Mouse (Mus musculus): Measurements from ENCODE around the gene Thnsl2. TPM values are rescaled to one million over a fixed set of nuclear protein-coding genes. Genes with fewer than 3 reads are reported as not detected.

Gene Thnsl2
- polyA plus RNA-seq, 1 experiment from 2014 or later: 99.3 TPM

DNA sequence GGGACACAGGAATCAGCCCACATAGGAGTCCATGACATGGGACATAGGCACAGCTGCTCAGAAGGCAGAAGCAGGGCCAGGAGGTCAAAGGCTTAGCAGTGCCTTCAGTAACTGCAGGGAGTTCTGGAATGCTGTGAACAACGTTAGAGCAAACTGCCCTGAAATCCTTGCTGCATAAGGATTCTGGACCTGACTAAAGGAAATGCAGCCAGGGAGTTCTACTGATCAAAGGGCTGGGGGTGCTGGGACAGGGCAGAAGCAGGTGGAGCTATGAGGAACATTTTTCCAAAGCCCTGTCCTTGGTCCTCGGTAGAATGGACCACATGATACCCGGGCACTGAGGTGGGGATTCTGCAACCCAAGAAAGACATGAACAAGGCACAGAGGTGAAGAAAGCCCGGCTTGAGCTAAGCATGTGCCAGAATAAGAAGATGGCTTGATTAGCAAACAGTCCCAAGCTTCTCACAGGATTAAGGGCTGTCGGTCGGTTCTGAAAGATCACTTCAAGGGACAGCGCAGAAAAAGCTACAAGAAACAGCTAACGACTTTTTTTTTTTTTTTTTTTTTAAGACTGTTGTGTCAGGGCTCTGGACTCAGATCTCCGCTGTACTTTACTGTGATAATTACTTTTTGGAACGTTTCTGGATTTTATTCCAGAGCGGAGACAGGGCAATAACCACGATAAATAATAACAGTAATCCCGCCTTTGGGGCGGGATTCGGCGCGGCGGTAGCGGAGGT, 915 bp downstream of the Thnsl2 start:
- H3K36me3 ChIP-seq (ENCODE audit: insufficient read depth, low read length): no peaks in the 10 kb centered on the region
- 0 out of 2 replicates have a peak, but pooled peaks cover 3% of the 10 kb centered on the region for H3K9me3 ChIP-seq (replicated peaks; ENCODE audit: low read length)
- TF ChIP-seq CTCF (IDR thresholded peaks at IDR 0.05; ENCODE audit: low read depth): no peak
- H3K9ac ChIP-seq (ENCODE audit: low read depth, low read length): peak overlapping the region; percentile 84
- DNase-seq (ENCODE audit: low spot score): no peak
- WGBS: under 1% methylated on average over 19 of the region's 19 CpGs
- H3K4me3 ChIP-seq (replicated peaks; ENCODE audit: low read depth, low read length): peak overlapping the region; percentile 54
- no peak for ATAC-seq (replicated peaks; ENCODE audit: low FRiP score, low read depth)
- peak overlapping the region; percentile 93 for H3K27ac ChIP-seq
- H3K4me2 ChIP-seq (ENCODE audit: low read length): peak overlapping the region; percentile 83
- H3K4me1 ChIP-seq (replicated peaks; ENCODE audit: insufficient read depth, low read length): no peaks in the 10 kb centered on the region
- H3K27me3 ChIP-seq (ENCODE audit: insufficient read depth, low read length): no peaks in the 10 kb centered on the region

DNA sequence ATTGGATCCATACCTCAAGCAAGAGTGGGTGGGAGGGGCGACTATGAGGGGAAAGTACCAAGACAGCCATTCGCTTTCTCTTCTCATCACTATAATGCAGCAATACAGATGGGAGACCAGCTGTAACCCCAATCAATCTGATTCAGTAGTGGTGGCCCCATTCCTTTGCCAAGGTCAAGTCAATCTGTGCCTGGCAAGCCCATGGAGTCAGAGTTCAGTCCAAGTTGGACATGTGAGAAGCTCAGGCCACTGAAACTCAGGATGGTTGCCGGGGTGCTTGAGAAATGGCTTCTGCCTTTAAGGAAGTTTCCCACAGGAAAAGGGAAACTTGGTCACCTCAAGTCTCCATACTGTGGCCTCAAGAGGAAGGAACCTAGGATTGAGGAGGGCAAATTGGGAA, 9.2 kb downstream of the Thnsl2 start:
- TF ChIP-seq CTCF (IDR thresholded peaks at IDR 0.05; ENCODE audit: low read depth): no peak
- H3K27me3 ChIP-seq (ENCODE audit: insufficient read depth, low read length): no peaks in the 10 kb centered on the region
- no peaks in the 10 kb centered on the region for H3K9me3 ChIP-seq (replicated peaks; ENCODE audit: low read length)
- no peak for DNase-seq (ENCODE audit: low spot score)
- H3K4me2 ChIP-seq (ENCODE audit: low read length): no peak overlapping the region
- H3K36me3 ChIP-seq (ENCODE audit: insufficient read depth, low read length): no peaks in the 10 kb centered on the region
- no peak for ATAC-seq (replicated peaks; ENCODE audit: low FRiP score, low read depth)
- no peak overlapping the region for H3K4me3 ChIP-seq (replicated peaks; ENCODE audit: low read depth, low read length)
- WGBS: 85% methylated on average over 3 of the region's 3 CpGs
- no peak overlapping the region for H3K9ac ChIP-seq (ENCODE audit: low read depth, low read length)
- H3K27ac ChIP-seq: no peak overlapping the region
- H3K4me1 ChIP-seq (replicated peaks; ENCODE audit: insufficient read depth, low read length): no peaks in the 10 kb centered on the region

DNA sequence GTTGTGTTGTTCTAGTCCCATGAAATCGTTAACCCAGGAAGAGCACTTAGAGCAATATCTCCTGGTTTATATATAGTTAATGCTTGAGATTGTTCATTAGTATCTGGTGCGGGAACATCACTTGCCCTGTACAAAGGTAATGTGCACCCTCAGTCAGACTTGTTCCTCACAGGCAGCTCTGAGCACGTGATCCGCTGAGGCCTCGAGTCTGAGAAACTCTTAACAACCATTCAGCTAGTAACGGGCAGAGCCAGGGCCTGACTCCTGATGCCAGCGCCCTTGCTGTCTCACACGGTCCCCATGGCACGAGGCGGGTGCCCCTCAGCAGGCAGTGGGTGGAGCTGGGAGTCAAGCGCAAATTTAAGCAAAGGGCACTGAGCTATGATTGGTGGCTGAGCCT, 10.7 kb downstream of the Thnsl2 start:
- 84% methylated on average over 11 of the region's 11 CpGs for WGBS
- Histone ChIP-seq H3K4me2 (ENCODE audit: low read length) (no peak overlapping the region), H3K27ac (no peak overlapping the region), H3K4me3 (replicated peaks; ENCODE audit: low read depth, low read length) (no peak overlapping the region), H3K9me3 (replicated peaks; ENCODE audit: low read length) (no peaks in the 10 kb centered on the region), H3K36me3 (ENCODE audit: insufficient read depth, low read length) (no peaks in the 10 kb centered on the region), H3K9ac (ENCODE audit: low read depth, low read length) (no peak overlapping the region), H3K4me1 (replicated peaks; ENCODE audit: insufficient read depth, low read length) (no peaks in the 10 kb centered on the region), H3K27me3 (ENCODE audit: insufficient read depth, low read length) (no peaks in the 10 kb centered on the region)
- TF ChIP-seq CTCF (IDR thresholded peaks at IDR 0.05; ENCODE audit: low read depth): no peak
- ATAC-seq (replicated peaks; ENCODE audit: low FRiP score, low read depth) (no peak; the same call in 1 of the 2 replicates), DNase-seq (ENCODE audit: low spot score) (no peak)

- no peak overlapping the region for H3K9ac ChIP-seq (ENCODE audit: low read depth, low read length)
- no peaks in the 10 kb centered on the region for H3K4me1 ChIP-seq (replicated peaks; ENCODE audit: insufficient read depth, low read length)
- DNase-seq (ENCODE audit: low spot score) (no peak), ATAC-seq (replicated peaks; ENCODE audit: low FRiP score, low read depth) (peak; percentile 40; the same call in 1 of the 2 replicates)
- H3K27ac ChIP-seq: 0 out of 2 replicates have a peak overlapping the region, but pooled peaks have one; percentile 1
- no peaks in the 10 kb centered on the region for H3K9me3 ChIP-seq (replicated peaks; ENCODE audit: low read length)
- TF ChIP-seq CTCF (IDR thresholded peaks at IDR 0.05; ENCODE audit: low read depth): no peak
- H3K36me3 ChIP-seq (ENCODE audit: insufficient read depth, low read length): no peaks in the 10 kb centered on the region
- H3K4me3 ChIP-seq (replicated peaks; ENCODE audit: low read depth, low read length): no peak overlapping the region
- no peak overlapping the region for H3K4me2 ChIP-seq (ENCODE audit: low read length)
- H3K27me3 ChIP-seq (ENCODE audit: insufficient read depth, low read length): no peaks in the 10 kb centered on the region
Measured at GRCm38 (mm10) chr6:71131038-71131437, 13.2 kb downstream of the Thnsl2 start.

DNA sequence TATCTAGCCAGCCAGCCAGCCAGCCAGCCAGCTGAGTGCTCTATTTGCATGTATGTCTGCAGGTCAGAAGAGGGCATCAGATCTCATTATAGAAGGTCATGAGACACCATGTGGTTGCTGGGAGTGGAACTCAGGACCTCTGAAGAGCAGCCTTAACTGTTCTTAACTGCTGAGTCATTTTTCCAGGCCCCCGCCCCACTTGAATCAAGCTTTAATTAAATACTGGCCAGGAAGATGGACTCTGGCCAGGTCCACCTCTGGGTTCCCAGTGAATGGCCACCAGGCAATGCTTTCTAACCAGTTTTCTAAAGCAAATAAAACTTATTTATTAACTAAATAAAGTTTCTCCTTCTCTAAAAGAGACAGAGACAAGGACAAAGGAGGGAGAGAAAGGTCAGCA, 14.0 kb downstream of the Thnsl2 start:
- H3K9ac ChIP-seq (ENCODE audit: low read depth, low read length): no peak overlapping the region
- H3K27ac ChIP-seq: no peak overlapping the region
- WGBS: 76% methylated on average over 1 of the region's 1 CpGs
- H3K36me3 ChIP-seq (ENCODE audit: insufficient read depth, low read length): no peaks in the 10 kb centered on the region
- no peaks in the 10 kb centered on the region for H3K4me1 ChIP-seq (replicated peaks; ENCODE audit: insufficient read depth, low read length)
- no peaks in the 10 kb centered on the region for H3K9me3 ChIP-seq (replicated peaks; ENCODE audit: low read length)
- H3K27me3 ChIP-seq (ENCODE audit: insufficient read depth, low read length): no peaks in the 10 kb centered on the region
- ATAC-seq (replicated peaks; ENCODE audit: low FRiP score, low read depth): peak; percentile 79
- H3K4me2 ChIP-seq (ENCODE audit: low read length): no peak overlapping the region
- DNase-seq (ENCODE audit: low spot score): no peak
- no peak for TF ChIP-seq CTCF (IDR thresholded peaks at IDR 0.05; ENCODE audit: low read depth)
- no peak overlapping the region for H3K4me3 ChIP-seq (replicated peaks; ENCODE audit: low read depth, low read length)

GRCm38 (mm10) chr6:71129071-71129470, 15.2 kb downstream of the Thnsl2 start:
- ATAC-seq (replicated peaks; ENCODE audit: low FRiP score, low read depth): no peak
- no peak for DNase-seq (ENCODE audit: low spot score)
- Histone ChIP-seq H3K4me1 (replicated peaks; ENCODE audit: insufficient read depth, low read length) (no peaks in the 10 kb centered on the region), H3K4me2 (ENCODE audit: low read length) (no peak overlapping the region), H3K27me3 (ENCODE audit: insufficient read depth, low read length) (no peaks in the 10 kb centered on the region), H3K9ac (ENCODE audit: low read depth, low read length) (no peak overlapping the region), H3K9me3 (replicated peaks; ENCODE audit: low read length) (no peaks in the 10 kb centered on the region), H3K4me3 (replicated peaks; ENCODE audit: low read depth, low read length) (no peak overlapping the region), H3K27ac (no peak overlapping the region), H3K36me3 (ENCODE audit: insufficient read depth, low read length) (no peaks in the 10 kb centered on the region)
- 50% methylated on average over 4 of the region's 4 CpGs for WGBS
- TF ChIP-seq CTCF (IDR thresholded peaks at IDR 0.05; ENCODE audit: low read depth): peak; percentile 27; the same call in 1 of the 2 replicates

All from kidney, postnatal 0 days (tissue).